Mouse (Mus musculus): ENCODE measurements around the gene Churc1. TPM values are rescaled to one million over a fixed set of nuclear protein-coding genes. Genes with fewer than 3 reads are reported as not detected.

Churc1 gene
- polyA plus RNA-seq (2016; fragmentation: Nextera tagmentation; extraction: Ambion mirVana), result 85.5 and 87.2 TPM in 2 replicates

- Histone ChIP-seq H3K4me2 (peak within 1 kb of the TSS; percentile 63), H3K4me1 (replicated peaks) (peaks cover 7% of the 10 kb centered on the region; the same call in 1 of the 2 replicates), H3K27ac (peak within 1 kb of the TSS; percentile 70; the same call in 1 of the 2 replicates), H3K9me3 (no peaks in the 10 kb centered on the region), H3K9ac (replicated peaks) (peak within 1 kb of the TSS; percentile 77), H3K27me3 (no peaks in the 10 kb centered on the region), H3K36me3 (no peaks in the 10 kb centered on the region), H3K4me3 (replicated peaks) (peak within 1 kb of the TSS; percentile 69)
- ATAC-seq (ENCODE audit: insufficient number of reproducible peaks, insufficient read depth, low FRiP score, low TSS enrichment, low read depth), result peak; percentile 94
- WGBS, result under 1% methylated on average over 31 of the region's 31 CpGs
Observed at GRCm38 (mm10) chr12:76765354-76765851, at the start of gene Churc1, which contains the start of gene Fntb. Gene Churc1 (plus strand): TSS chr12:76765538. Gene Fntb (plus strand): TSS chr12:76765589.

- ATAC-seq (ENCODE audit: insufficient number of reproducible peaks, insufficient read depth, low FRiP score, low TSS enrichment, low read depth), result no peak
- no peak overlapping the region for H3K4me2 ChIP-seq
Observed at GRCm38 (mm10) chr12:76718384-76718783, 47.0 kb upstream of the Churc1 start.

GRCm38 (mm10) chr12:76720572-76720971, 44.8 kb upstream of the Churc1 start:
- no peak overlapping the region for H3K4me2 ChIP-seq
- H3K36me3 ChIP-seq, result no peaks in the 10 kb centered on the region
- H3K4me3 ChIP-seq (replicated peaks), result no peak overlapping the region
- H3K27ac ChIP-seq, result no peak overlapping the region
- no peaks in the 10 kb centered on the region for H3K4me1 ChIP-seq (replicated peaks)
- H3K9ac ChIP-seq (replicated peaks), result no peak overlapping the region
- ATAC-seq (ENCODE audit: insufficient number of reproducible peaks, insufficient read depth, low FRiP score, low TSS enrichment, low read depth), result no peak
- H3K9me3 ChIP-seq, result no peaks in the 10 kb centered on the region
- no peaks in the 10 kb centered on the region; the same call in 1 of the 2 replicates for H3K27me3 ChIP-seq

More at GRCm38 (mm10) chr12:76718384-76718783, 47.0 kb upstream of the Churc1 start:
- H3K4me3 ChIP-seq (replicated peaks), result no peak overlapping the region
- 83% methylated on average over 4 of the region's 4 CpGs for WGBS
- no peaks in the 10 kb centered on the region for H3K4me1 ChIP-seq (replicated peaks)
- H3K9ac ChIP-seq (replicated peaks), result no peak overlapping the region
- peaks cover 3% of the 10 kb centered on the region for H3K27me3 ChIP-seq
- H3K9me3 ChIP-seq, result no peaks in the 10 kb centered on the region
- H3K27ac ChIP-seq, result no peak overlapping the region
- no peaks in the 10 kb centered on the region for H3K36me3 ChIP-seq

- H3K27me3 ChIP-seq, result no peaks in the 10 kb centered on the region
- no peaks in the 10 kb centered on the region for H3K9me3 ChIP-seq
- H3K4me2 ChIP-seq, result no peak overlapping the region
- no peak overlapping the region for H3K4me3 ChIP-seq (replicated peaks)
- no peak for ATAC-seq (ENCODE audit: insufficient number of reproducible peaks, insufficient read depth, low FRiP score, low TSS enrichment, low read depth)
- no peak overlapping the region for H3K9ac ChIP-seq (replicated peaks)
- no peak overlapping the region for H3K27ac ChIP-seq
- no peaks in the 10 kb centered on the region for H3K4me1 ChIP-seq (replicated peaks)
- 81% methylated on average over 3 of the region's 3 CpGs for WGBS
- H3K36me3 ChIP-seq, result no peaks in the 10 kb centered on the region
Observed at GRCm38 (mm10) chr12:76722026-76722425, 43.3 kb upstream of the Churc1 start.

GRCm38 (mm10) chr12:76727955-76728354, 37.4 kb upstream of the Churc1 start:
- Histone ChIP-seq H3K9ac (replicated peaks) (no peak overlapping the region), H3K4me3 (replicated peaks) (no peak overlapping the region), H3K36me3 (no peaks in the 10 kb centered on the region), H3K27me3 (no peaks in the 10 kb centered on the region), H3K9me3 (0 out of 2 replicates have a peak, but pooled peaks cover 2% of the 10 kb centered on the region), H3K27ac (no peak overlapping the region), H3K4me1 (replicated peaks) (no peaks in the 10 kb centered on the region), H3K4me2 (no peak overlapping the region)
- no peak for ATAC-seq (ENCODE audit: insufficient number of reproducible peaks, insufficient read depth, low FRiP score, low TSS enrichment, low read depth)
- 95% methylated on average over 4 of the region's 4 CpGs for WGBS

DNA sequence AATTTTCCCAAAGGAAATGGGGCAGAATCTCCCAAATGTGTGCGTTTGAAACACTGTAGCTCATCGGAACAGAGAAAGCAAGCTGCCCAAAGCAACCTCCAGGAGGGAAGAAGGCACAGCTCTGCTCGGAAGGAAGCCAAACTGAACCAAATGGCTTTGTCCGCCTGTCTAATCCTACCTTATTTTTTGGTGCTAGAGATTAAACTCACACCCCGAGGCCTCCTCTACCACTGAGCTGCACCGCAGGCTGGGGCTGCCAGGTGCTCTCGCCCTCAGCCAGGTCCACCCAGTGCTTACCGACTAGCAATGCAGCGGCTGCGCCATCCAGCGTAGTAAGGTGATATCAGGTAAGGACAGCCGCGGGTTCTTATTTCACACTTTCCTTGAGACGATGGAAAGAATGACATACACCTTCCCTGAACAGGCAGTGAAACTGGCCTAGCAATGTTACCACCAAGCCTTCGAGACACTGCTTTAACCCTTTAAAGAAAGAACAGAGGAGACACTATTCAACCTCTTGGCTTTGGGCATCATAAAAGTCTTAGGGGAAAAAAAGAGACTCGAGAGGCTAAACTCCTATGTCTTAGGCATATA, 14.4 kb upstream of the Churc1 start:
- no peaks in the 10 kb centered on the region for H3K27me3 ChIP-seq
- no peaks in the 10 kb centered on the region for H3K36me3 ChIP-seq
- no peak overlapping the region for H3K27ac ChIP-seq
- ATAC-seq (ENCODE audit: insufficient number of reproducible peaks, insufficient read depth, low FRiP score, low TSS enrichment, low read depth), result no peak
- 79% methylated on average over 16 of the region's 16 CpGs for WGBS
- no peaks in the 10 kb centered on the region for H3K4me1 ChIP-seq (replicated peaks)
- H3K4me3 ChIP-seq (replicated peaks), result no peak overlapping the region
- H3K4me2 ChIP-seq, result no peak overlapping the region
- H3K9me3 ChIP-seq, result 0 out of 2 replicates have a peak, but pooled peaks cover 3% of the 10 kb centered on the region
- no peak overlapping the region for H3K9ac ChIP-seq (replicated peaks)

DNA sequence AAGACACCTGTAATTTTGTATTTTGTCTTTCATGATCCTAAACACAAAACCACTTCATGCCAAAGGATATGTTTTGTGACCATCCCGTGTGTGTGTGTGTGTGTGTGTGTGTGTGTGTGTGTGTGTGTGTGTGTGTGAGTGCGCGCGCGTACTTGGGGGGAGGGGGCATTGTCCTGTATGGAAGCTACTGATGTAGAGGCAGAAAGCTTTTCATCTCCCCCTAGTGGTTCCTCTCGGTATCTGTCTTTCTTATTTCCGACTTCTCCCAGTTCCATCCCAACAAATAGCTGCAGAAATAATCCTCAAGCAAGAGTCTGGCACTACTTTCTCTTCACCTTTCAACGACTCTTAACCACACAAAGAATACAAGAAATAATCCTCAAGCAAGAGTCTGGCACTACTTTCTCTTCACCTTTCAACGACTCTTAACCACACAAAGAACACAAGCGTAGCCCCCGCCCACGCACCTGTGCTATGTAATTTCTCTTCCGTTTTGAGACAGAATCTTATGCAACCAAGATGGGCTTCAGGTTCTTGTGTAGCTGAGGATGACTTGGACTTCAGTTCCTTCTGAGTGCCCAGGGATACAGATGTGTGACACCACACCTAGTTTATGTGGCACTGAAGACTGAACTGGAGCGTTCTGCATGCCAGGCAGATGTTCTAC, 12.6 kb upstream of the Churc1 start:
- H3K27ac ChIP-seq, result no peak overlapping the region
- no peaks in the 10 kb centered on the region for H3K36me3 ChIP-seq
- H3K4me2 ChIP-seq, result no peak overlapping the region
- H3K9me3 ChIP-seq, result 0 out of 2 replicates have a peak, but pooled peaks cover 3% of the 10 kb centered on the region
- H3K4me3 ChIP-seq (replicated peaks), result no peak overlapping the region
- no peaks in the 10 kb centered on the region for H3K27me3 ChIP-seq
- no peak for ATAC-seq (ENCODE audit: insufficient number of reproducible peaks, insufficient read depth, low FRiP score, low TSS enrichment, low read depth)
- WGBS, result 42% methylated on average over 14 of the region's 14 CpGs
- H3K4me1 ChIP-seq (replicated peaks), result no peaks in the 10 kb centered on the region
- no peak overlapping the region for H3K9ac ChIP-seq (replicated peaks)

- Histone ChIP-seq H3K9ac (replicated peaks) (peak overlapping the region; percentile 77), H3K36me3 (no peaks in the 10 kb centered on the region), H3K4me3 (replicated peaks) (peak overlapping the region; percentile 69), H3K27ac (no peak overlapping the region; the same call in 1 of the 2 replicates), H3K4me1 (replicated peaks) (peaks cover 7% of the 10 kb centered on the region; the same call in 1 of the 2 replicates), H3K4me2 (peak overlapping the region; percentile 63), H3K9me3 (no peaks in the 10 kb centered on the region), H3K27me3 (no peaks in the 10 kb centered on the region)
- ATAC-seq (ENCODE audit: insufficient number of reproducible peaks, insufficient read depth, low FRiP score, low TSS enrichment, low read depth), result no peak
- WGBS, result 31% methylated on average over 20 of the region's 20 CpGs
Observed at GRCm38 (mm10) chr12:76765901-76766630, 728 bp downstream of the Churc1 start.

- no peak overlapping the region for H3K4me2 ChIP-seq
- no peak for ATAC-seq (ENCODE audit: insufficient number of reproducible peaks, insufficient read depth, low FRiP score, low TSS enrichment, low read depth)
- H3K4me1 ChIP-seq (replicated peaks), result peaks cover 6% of the 10 kb centered on the region; the same call in 1 of the 2 replicates
- no peaks in the 10 kb centered on the region for H3K36me3 ChIP-seq
- no peak overlapping the region for H3K27ac ChIP-seq
- 83% methylated on average over 5 of the region's 5 CpGs for WGBS
- H3K9ac ChIP-seq (replicated peaks), result no peak overlapping the region
- H3K4me3 ChIP-seq (replicated peaks), result no peak overlapping the region
- no peaks in the 10 kb centered on the region for H3K27me3 ChIP-seq
- H3K9me3 ChIP-seq, result no peaks in the 10 kb centered on the region
Observed at GRCm38 (mm10) chr12:76770841-76771500, 5.6 kb downstream of the Churc1 start.

GRCm38 (mm10) chr12:76771540-76771939, 6.2 kb downstream of the Churc1 start:
- ATAC-seq (ENCODE audit: insufficient number of reproducible peaks, insufficient read depth, low FRiP score, low TSS enrichment, low read depth), result no peak
- Histone ChIP-seq H3K4me3 (replicated peaks) (no peak overlapping the region), H3K9me3 (no peaks in the 10 kb centered on the region), H3K27ac (no peak overlapping the region), H3K4me1 (replicated peaks) (peaks cover 4% of the 10 kb centered on the region; the same call in 1 of the 2 replicates), H3K36me3 (no peaks in the 10 kb centered on the region), H3K27me3 (no peaks in the 10 kb centered on the region), H3K4me2 (no peak overlapping the region), H3K9ac (replicated peaks) (no peak overlapping the region)
- WGBS, result 84% methylated on average over 5 of the region's 5 CpGs

Measured in limb, embryonic 12.5 days (tissue).